Mouse (Mus musculus) olfactory bulb, adult 2 months (tissue): ENCODE results near the gene Hivep2.

Experiments used
- CTCF ChIP-seq: fragments of 200-500 bp; IDR thresholded peaks from 2 replicates; pipeline ENCODE4 v1.5.1; 2012; ENCODE audit warnings: low read depth, mild to moderate bottlenecking, low read length, moderate library complexity; ENCODE audit not compliant: insufficient read depth
- POLR2A ChIP-seq: fragments of 200-500 bp; IDR thresholded peaks from 2 replicates; pipeline ENCODE4 v1.6.1; 2012; ENCODE audit warnings: mild to moderate bottlenecking, low read depth, low read length, moderate library complexity; ENCODE audit not compliant: insufficient read depth

GRCm38 (mm10) chr10:14189050-14189449 lies 223.2 kb downstream of the Hivep2 start:
- TF ChIP-seq POLR2A, result no peak
- TF ChIP-seq CTCF, result no peak
